Mouse (Mus musculus) urinary bladder, adult 2 months (tissue): ENCODE measurements around the gene Vmn2r62. TPM values are rescaled to one million over a fixed set of nuclear protein-coding genes. Genes with fewer than 3 reads are reported as not detected.
"Not testable (repeated sequence)": the region's sequence is repeated elsewhere in the genome, so short reads cannot be mapped to it uniquely, and the experiment has no call there.

Experiments used
- DNase-seq: peaks from one replicate; pipeline ENCODE4 v3.0.0; 2022; ENCODE audit warnings: low spot score
- polyA plus RNA-seq: library from polyadenylated mRNA; depleted of rRNA; stranded (reverse); fragments of >200 nt; gene quantifications from 2 replicates; pipeline ENCODE4 v1.2.3, GENCODE M21; 2012; rRNA removed

Vmn2r62 gene
- not detected in 2 replicates for polyA plus RNA-seq

GRCm38 (mm10) chr7:42793425-42793824 lies at the start of gene Vmn2r62:
Vmn2r62 (minus strand) TSS chr7:42793525.
- DNase-seq = not testable (repeated sequence)

GRCm38 (mm10) chr7:42838366-42838765 lies 45.0 kb upstream of the Vmn2r62 start:
- DNase-seq = not testable (repeated sequence)

- no peak for DNase-seq
Measured at GRCm38 (mm10) chr7:42832221-42832620, 38.9 kb upstream of the Vmn2r62 start.

GRCm38 (mm10) chr7:42749836-42750235 lies 43.5 kb downstream of the Vmn2r62 start:
- DNase-seq = no peak

- no peak for DNase-seq
Measured at GRCm38 (mm10) chr7:42738536-42739210, 54.7 kb downstream of the Vmn2r62 start.

- DNase-seq = not testable (repeated sequence)
Measured at GRCm38 (mm10) chr7:42726917-42727316, 66.4 kb downstream of the Vmn2r62 start, which contains the start of gene Gm17067. Gm17067 (minus strand) TSS chr7:42727017.

Other genes with a start within 250 kb of the Vmn2r62 start
- not detected in 2 replicates for gene Gm21028, start 214.9 kb downstream of the Vmn2r62 start, polyA plus RNA-seq
- gene Zfp977, start 201.0 kb downstream of the Vmn2r62 start, polyA plus RNA-seq = 1.5 and 1.6 TPM in 2 replicates
- gene Zfp976, start 150.9 kb downstream of the Vmn2r62 start, polyA plus RNA-seq = 3.0 and 3.1 TPM in 2 replicates
- 4.6 and 4.8 TPM in 2 replicates for gene Zfp975, start 100.8 kb downstream of the Vmn2r62 start, polyA plus RNA-seq
- gene Gm17067, start 66.5 kb downstream of the Vmn2r62 start, polyA plus RNA-seq = not detected in 2 replicates
- gene Gm2381, start 73.7 kb upstream of the Vmn2r62 start, polyA plus RNA-seq = not detected in 2 replicates
- gene Vmn2r63, start 140.3 kb upstream of the Vmn2r62 start, polyA plus RNA-seq = not detected in 2 replicates
- gene Gm9268, start 225.2 kb upstream of the Vmn2r62 start, polyA plus RNA-seq = not detected in 2 replicates